Mouse (Mus musculus) thymus, adult 2 months (tissue): Measurements from ENCODE around the gene Nr4a1. TPM values are rescaled to one million over a fixed set of nuclear protein-coding genes. Genes with fewer than 3 reads are reported as not detected.

ENCODE experiments used
- DNase-seq: peaks from one replicate; pipeline ENCODE4 v3.0.0; 2021
- H3K27ac ChIP-seq: fragments of 200-500 bp; 2 replicates; pipeline ENCODE4 v1.5.1; 2012; ENCODE audit warnings: low read length, control low read depth; ENCODE audit not compliant: control insufficient read depth, insufficient read depth
- H3K27me3 ChIP-seq: fragments of 200-500 bp; 2 replicates; pipeline ENCODE4 v1.6.1; 2012; ENCODE audit warnings: mild to moderate bottlenecking, low read length, moderate library complexity, mixed read lengths; ENCODE audit not compliant: control insufficient read depth, insufficient read depth
- H3K36me3 ChIP-seq: fragments of 200-500 bp; 2 replicates; pipeline ENCODE4 v1.6.1; 2012; ENCODE audit warnings: mild to moderate bottlenecking, low read length, moderate library complexity; ENCODE audit not compliant: control insufficient read depth, insufficient read depth
- H3K4me1 ChIP-seq: fragments of 200-500 bp; replicated peaks from 2 replicates; pipeline ENCODE4 v1.6.1; 2012; ENCODE audit warnings: low read length; ENCODE audit not compliant: control insufficient read depth, insufficient read depth
- H3K4me3 ChIP-seq: fragments of 200-500 bp; 2 replicates; pipeline ENCODE4 v1.5.1; 2012; ENCODE audit warnings: mild to moderate bottlenecking, low read length, control low read depth, moderate library complexity; ENCODE audit not compliant: control insufficient read depth, insufficient read depth
- CTCF ChIP-seq: fragments of 200-500 bp; IDR thresholded peaks from 2 replicates; pipeline ENCODE4 v1.5.1; 2012; ENCODE audit warnings: mild to moderate bottlenecking, control low read depth, low read length, moderate library complexity, borderline replicate concordance; ENCODE audit not compliant: control insufficient read depth, poor library complexity, insufficient read depth; ENCODE audit errors: extremely low read depth
- POLR2A ChIP-seq: fragments of 200-500 bp; IDR thresholded peaks from 2 replicates; pipeline ENCODE4 v1.6.1; 2012; ENCODE audit warnings: mild to moderate bottlenecking, low read length, control low read depth, moderate library complexity; ENCODE audit not compliant: control insufficient read depth, poor library complexity, insufficient read depth; ENCODE audit errors: extremely low read depth
- WGBS: fragments of 180-500 bp; shearing (Covaris S2); methylation state at CpG from one replicate; pipeline ENCODE4 v1.1.7; 2018; 5-methylcytosine and 5-hydroxymethylcytosine counted together
- polyA plus RNA-seq: library from polyadenylated mRNA; depleted of rRNA; stranded (reverse); fragments of >200 nt; gene quantifications from 2 replicates; pipeline ENCODE4 v1.2.3, GENCODE M21; 2012

Nr4a1 gene
- polyA plus RNA-seq, 1 experiment, result 164 TPM

DNA sequence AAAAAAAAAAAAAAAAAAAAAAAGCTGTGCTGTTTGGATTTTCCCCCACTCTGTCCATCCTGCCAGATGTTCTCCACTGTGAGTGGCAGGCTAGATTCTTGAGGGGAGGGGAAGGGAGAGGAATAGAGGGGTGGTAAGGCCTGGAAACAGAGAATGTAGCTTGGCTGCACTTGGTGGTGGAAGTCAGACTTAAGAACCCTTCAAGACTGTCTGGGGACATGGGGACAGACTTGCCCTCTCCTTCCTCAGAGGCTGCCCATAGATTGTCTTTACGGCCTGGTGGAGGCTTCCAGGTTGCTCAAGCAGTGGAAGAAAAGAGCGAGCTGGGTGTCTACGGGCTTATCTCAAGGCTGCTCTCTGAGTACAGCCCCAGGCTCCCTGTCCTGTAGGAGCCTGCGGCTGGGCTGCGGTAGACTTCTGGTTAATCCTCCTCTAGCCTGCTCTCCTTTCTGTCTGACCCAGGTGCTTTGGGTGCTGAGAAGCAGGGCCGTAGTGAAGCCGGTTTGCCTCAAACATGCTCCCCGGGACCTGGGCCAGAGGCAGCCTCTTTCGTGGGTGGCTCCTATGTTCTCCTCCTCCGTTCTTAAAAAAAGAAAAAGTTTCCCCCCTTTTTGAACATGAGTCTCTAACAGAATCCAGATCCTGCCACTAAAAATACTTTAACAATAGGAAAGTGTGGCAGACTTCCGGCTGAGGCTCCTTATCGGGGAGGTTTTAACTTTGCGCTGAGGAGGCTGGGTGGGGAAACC, 7.0 kb downstream of the Nr4a1 start:
- H3K36me3 ChIP-seq, result no peaks in the 10 kb centered on the region
- no peak overlapping the region for H3K4me3 ChIP-seq
- H3K4me1 ChIP-seq, result peaks cover 81% of the 10 kb centered on the region
- WGBS, result 20% methylated on average over 13 of the region's 13 CpGs
- DNase-seq, result no peak
- H3K27ac ChIP-seq, result peak overlapping the region; percentile 35; the same call in 1 of the 2 replicates
- no peak for TF ChIP-seq CTCF
- TF ChIP-seq POLR2A, result no peak
- no peaks in the 10 kb centered on the region for H3K27me3 ChIP-seq

DNA sequence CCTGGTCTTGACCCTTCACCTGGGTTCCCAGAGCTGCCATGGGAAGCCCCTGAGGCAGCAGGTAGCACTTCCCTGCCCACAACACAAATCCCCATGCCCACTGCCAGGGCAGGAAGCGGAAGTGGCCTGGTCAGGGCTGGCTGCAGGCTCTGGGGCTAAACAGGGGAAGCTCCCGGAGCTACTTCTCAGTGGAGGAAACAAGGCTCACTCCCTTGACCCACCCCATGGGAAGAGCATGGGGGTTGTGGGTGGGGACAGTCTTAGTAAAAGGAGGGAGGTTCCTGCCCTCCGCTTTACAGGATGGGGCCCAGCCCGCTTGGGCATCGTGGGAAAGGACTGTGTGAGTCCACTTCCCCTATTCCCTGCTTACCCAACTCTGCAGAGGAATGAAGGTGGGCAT, 8.4 kb downstream of the Nr4a1 start:
- H3K4me1 ChIP-seq, result peaks cover 81% of the 10 kb centered on the region
- H3K27me3 ChIP-seq, result no peaks in the 10 kb centered on the region
- 44% methylated on average over 5 of the region's 5 CpGs for WGBS
- no peak overlapping the region for H3K4me3 ChIP-seq
- H3K36me3 ChIP-seq, result no peaks in the 10 kb centered on the region
- DNase-seq, result no peak
- no peak overlapping the region for H3K27ac ChIP-seq
- TF ChIP-seq CTCF, result no peak
- TF ChIP-seq POLR2A, result no peak

DNA sequence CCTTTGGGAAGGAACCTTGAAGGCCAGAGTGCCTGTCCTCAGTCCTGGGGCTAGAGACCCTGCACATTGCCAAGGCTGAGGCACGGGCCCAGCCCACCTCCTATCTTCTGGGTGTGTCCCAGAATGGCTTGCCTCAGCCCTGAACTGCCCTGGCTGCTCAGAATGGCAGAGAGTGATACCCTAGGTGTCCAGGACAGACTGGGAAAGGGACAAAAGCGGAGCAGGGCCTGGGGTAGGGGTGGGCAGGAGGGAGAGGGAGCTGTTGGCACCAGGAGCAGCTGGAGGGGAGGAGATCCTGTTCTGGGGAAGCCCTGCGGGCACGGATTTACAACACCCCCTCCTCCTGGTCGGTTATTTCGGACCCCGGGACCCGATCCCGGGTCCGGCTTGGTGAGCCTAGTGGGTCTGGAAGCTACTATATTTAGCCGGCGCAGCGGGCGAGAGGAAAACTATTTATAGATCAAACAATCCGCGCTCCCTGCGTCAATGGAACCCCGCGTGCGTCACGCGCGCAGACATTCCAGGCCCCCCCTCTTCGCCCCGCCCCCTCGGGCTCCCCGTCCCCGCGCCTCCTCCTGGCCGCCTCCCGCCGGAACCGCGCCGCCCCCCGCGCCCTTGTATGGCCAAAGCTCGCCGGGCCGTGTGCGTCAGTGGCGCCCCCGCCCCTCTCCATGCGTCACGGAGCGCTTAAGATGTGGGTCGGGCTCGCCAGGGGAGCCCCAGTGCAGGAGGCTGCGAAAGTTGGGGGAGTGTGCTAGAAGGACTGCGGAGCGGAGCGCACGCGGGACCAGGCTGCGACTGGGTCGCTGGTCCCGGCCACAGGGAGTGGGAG, 12.3 kb downstream of the Nr4a1 start:
- peak; percentile 85 for DNase-seq
- TF ChIP-seq POLR2A (peak; percentile 72), CTCF (no peak)

DNA sequence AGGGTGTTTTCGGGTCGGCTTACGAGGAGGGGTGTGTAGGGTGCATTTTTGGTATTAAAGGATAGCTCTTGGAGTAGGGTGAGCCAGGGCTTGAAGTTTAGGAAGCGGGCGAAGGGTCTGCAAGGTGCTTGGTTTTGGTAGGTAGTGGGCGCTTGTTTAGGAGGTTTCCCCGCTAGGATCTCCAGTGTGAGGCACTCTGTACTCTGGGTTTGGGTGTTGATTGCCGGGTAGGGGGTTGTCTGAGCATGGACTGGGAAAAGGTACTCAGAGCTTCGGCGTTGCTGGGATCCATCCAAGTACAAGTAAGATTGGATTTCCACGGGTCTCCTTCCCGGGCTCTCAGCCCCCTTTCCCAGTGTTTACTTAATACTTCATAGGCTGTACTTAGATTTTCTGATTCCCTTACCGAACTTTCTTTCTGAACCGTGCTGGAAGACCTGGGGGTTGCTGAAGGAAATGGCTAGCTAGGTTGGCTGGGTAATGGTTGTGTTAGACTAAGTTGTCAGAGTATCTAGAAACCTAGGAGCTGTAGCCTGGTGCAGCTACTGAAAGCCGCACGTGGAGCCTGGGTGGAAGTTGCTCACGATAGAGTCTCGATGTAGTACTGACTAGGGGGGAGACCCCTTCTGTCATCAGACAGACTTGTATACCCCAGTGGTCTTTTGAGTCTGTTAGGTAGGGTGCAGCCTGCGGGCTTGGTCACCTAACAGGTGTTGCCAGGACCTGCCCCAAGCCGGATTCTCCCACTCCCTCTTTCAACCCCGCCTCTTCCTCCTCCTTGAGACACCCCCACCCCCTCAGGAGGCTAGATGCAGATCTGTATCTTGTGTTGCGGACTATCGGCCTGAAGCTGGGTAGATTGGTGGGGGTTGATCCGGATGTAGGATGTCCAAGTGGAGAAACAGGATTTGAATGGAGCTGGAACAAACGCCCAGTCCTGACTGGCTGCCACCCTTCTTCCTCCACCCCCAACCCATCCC, 13.3 kb downstream of the Nr4a1 start:
- peak; percentile 53 for DNase-seq
- WGBS, result 1% methylated on average over 25 of the region's 25 CpGs
- H3K27me3 ChIP-seq, result no peaks in the 10 kb centered on the region

More for the DNA sequence above, 12.3 kb downstream of the Nr4a1 start:
- Histone ChIP-seq H3K27me3 (no peaks in the 10 kb centered on the region), H3K4me1 (peaks cover 69% of the 10 kb centered on the region), H3K4me3 (peak overlapping the region; percentile 62), H3K36me3 (peaks cover 8% of the 10 kb centered on the region; the same call in 1 of the 2 replicates), H3K27ac (no peak overlapping the region; the same call in 1 of the 2 replicates)
- WGBS, result 5% methylated on average over 54 of the region's 57 CpGs

DNA sequence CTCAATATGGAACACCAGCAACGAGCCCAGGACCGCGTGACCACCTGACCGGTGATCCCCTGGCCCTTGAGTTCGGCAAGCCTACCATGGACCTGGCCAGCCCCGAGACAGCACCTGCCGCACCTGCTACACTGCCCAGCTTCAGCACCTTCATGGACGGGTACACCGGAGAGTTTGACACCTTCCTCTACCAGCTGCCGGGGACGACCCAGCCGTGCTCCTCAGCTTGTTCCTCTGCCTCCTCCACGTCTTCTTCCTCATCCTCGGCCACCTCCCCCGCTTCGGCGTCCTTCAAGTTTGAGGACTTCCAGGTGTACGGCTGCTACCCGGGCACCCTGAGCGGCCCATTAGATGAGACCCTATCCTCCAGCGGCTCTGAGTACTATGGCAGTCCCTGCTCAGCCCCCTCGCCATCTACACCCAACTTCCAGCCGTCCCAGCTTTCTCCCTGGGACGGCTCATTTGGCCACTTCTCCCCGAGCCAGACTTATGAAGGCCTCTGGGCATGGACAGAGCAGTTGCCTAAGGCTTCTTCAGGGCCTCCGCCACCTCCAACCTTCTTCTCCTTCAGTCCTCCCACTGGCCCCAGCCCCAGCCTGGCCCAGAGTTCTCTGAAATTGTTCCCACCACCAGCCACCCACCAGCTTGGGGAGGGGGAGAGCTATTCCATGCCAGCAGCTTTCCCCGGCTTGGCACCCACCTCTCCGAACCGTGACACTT, 16.2 kb downstream of the Nr4a1 start:
- H3K4me1 ChIP-seq, result peaks cover 44% of the 10 kb centered on the region
- H3K36me3 ChIP-seq, result peaks cover 16% of the 10 kb centered on the region
- H3K27ac ChIP-seq, result no peak overlapping the region
- no peak for DNase-seq
- peak overlapping the region; percentile 17; the same call in 1 of the 2 replicates for H3K4me3 ChIP-seq
- no peaks in the 10 kb centered on the region for H3K27me3 ChIP-seq
- no peak for TF ChIP-seq CTCF
- no peak for TF ChIP-seq POLR2A
- 96% methylated on average over 29 of the region's 29 CpGs for WGBS

More for the DNA sequence above, 13.3 kb downstream of the Nr4a1 start:
- TF ChIP-seq POLR2A (peak; percentile 20; the same call in 1 of the 2 replicates), CTCF (no peak)
- H3K27ac ChIP-seq, result peak overlapping the region; percentile 30; the same call in 1 of the 2 replicates
- H3K36me3 ChIP-seq, result peaks cover 15% of the 10 kb centered on the region
- H3K4me1 ChIP-seq, result peaks cover 59% of the 10 kb centered on the region
- H3K4me3 ChIP-seq, result peak overlapping the region; percentile 62
